In the genomic region with DNA sequence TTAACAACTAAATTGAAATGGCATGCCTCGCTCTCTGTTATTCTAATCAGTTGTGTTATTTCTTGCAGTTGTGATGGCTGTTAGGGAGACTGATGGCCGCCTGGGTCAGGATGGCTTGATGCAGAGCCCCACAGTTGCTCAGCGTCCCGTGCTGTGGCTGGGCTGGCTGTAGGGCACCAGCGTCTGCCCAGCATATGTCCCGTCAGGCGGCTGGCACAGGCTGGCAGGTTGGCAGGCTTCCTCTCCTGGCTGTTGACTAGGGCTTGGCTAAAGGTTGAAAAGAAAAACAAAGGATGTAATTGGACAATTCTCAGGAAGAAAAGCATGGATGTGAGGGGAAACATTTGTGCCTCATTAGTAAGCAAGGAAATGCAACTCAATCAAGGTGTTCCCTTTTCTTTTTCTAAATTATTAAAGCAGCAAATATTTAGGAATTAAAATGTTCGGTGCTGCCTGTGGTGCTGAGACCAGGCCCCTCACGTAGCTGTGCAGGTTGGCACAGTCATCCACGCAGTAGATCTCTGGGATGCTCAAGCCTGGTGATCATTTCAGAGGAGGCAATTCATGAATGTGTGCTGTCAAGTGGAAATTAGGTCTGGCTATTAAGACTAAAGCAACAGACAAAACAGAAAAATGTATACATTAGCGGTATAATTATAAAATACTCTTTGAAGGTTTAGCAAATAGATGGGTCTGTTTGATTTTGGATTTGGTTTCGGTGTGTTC, we compare ENCODE assay signal across 9 mouse cellular contexts. TPM values are rescaled to one million over a fixed set of nuclear protein-coding genes. Genes with fewer than 3 reads are reported as not detected.
A peak's percentile ranks its signal among the peaks of the same experiment; 100 is the strongest.
DNase-seq lines count a peak whose midpoint lies in the region; ATAC-seq and TF ChIP-seq lines count a peak whose summit lies in the region.
"Had no signal": no experiment of that assay in that cellular context is flagged by ENCODE, and none has a peak within 500 bp of the region (broad histone marks: within the 10 kb centered on the region; RNA-seq: fewer than 3 reads in every experiment).

No protein-coding gene starts in this region.

- H3K27ac ChIP-seq in forebrain, embryonic 14.5 days (ENCODE audit: low read depth, low read length) = peak overlapping the region; percentile 3; the same call in 1 of the 2 replicates
- no peak overlapping the region for H3K27ac ChIP-seq in forebrain, embryonic 11.5 days (ENCODE audit: low read depth, low read length)
- no peak overlapping the region for H3K27ac ChIP-seq in midbrain, postnatal 0 days (ENCODE audit: low read depth, low read length)
- H3K27ac ChIP-seq in midbrain, embryonic 16.5 days (ENCODE audit: low read length) = no peak overlapping the region
- H3K27ac ChIP-seq: lung, embryonic 15.5 days had no signal

- no peak overlapping the region for H3K4me2 ChIP-seq in forebrain, embryonic 14.5 days (ENCODE audit: low read length)
- no peak overlapping the region for H3K4me2 ChIP-seq in forebrain, embryonic 11.5 days (ENCODE audit: low read depth, low read length, severe bottlenecking)
- no peak overlapping the region for H3K4me2 ChIP-seq in midbrain, postnatal 0 days (ENCODE audit: low read depth, low read length, poor library complexity, severe bottlenecking)
- no peak overlapping the region for H3K4me2 ChIP-seq in midbrain, embryonic 16.5 days (ENCODE audit: low read length)
- H3K4me2 ChIP-seq: lung, embryonic 15.5 days had no signal

- H3K27me3 ChIP-seq in forebrain, embryonic 14.5 days (replicated peaks; ENCODE audit: control insufficient read depth, insufficient read depth, low read length) = no peaks in the 10 kb centered on the region
- H3K27me3 ChIP-seq in forebrain, embryonic 11.5 days (ENCODE audit: control insufficient read depth, insufficient read depth, low read length) = no peaks in the 10 kb centered on the region
- H3K27me3 ChIP-seq in midbrain, postnatal 0 days (ENCODE audit: insufficient read depth, low read length) = no peaks in the 10 kb centered on the region
- no peaks in the 10 kb centered on the region for H3K27me3 ChIP-seq in midbrain, embryonic 16.5 days (ENCODE audit: control insufficient read depth, insufficient read depth, low read depth, low read length)
- H3K27me3 ChIP-seq: lung, embryonic 15.5 days had no signal

- peak; percentile 75 for DNase-seq in forebrain, embryonic 14.5 days (ENCODE audit: low spot score)
- DNase-seq in forebrain, embryonic 11.5 days (ENCODE audit: low spot score) = no peak
- DNase-seq in midbrain, postnatal 0 days (ENCODE audit: low spot score) = peak; percentile 83
- DNase-seq in cerebellum, postnatal 4 days (ENCODE audit: low spot score in 2 of 2) = peak; percentile 58 to 89
- peak; percentile 79 for DNase-seq in layer of hippocampus, adult 9-11 months
- no peak for DNase-seq in ovary, postnatal 14 days (ENCODE audit: low spot score)
- no peak for DNase-seq in kidney, postnatal 4 days

- peak; percentile 86 for ATAC-seq in forebrain, embryonic 14.5 days
- no peak for ATAC-seq in forebrain, embryonic 11.5 days (replicated peaks; ENCODE audit: low FRiP score)
- ATAC-seq in midbrain, postnatal 0 days (ENCODE audit: low FRiP score) = peak; percentile 63; the same call in 1 of the 2 replicates
- no peak for ATAC-seq in midbrain, embryonic 16.5 days

- no peak overlapping the region for H3K4me3 ChIP-seq in forebrain, embryonic 14.5 days (ENCODE audit: low read depth, low read length)
- H3K4me3 ChIP-seq in forebrain, embryonic 11.5 days (ENCODE audit: low read depth, low read length) = no peak overlapping the region
- H3K4me3 ChIP-seq in midbrain, postnatal 0 days (ENCODE audit: low read depth, low read length) = no peak overlapping the region
- H3K4me3 ChIP-seq in midbrain, embryonic 16.5 days (ENCODE audit: low read depth, low read length) = no peak overlapping the region
- H3K4me3 ChIP-seq: lung, embryonic 15.5 days had no signal

- WGBS in forebrain, embryonic 14.5 days = 54% methylated on average over 12 of the region's 12 CpGs
- WGBS in forebrain, embryonic 11.5 days = 92% methylated on average over 12 of the region's 12 CpGs
- 86% methylated on average over 12 of the region's 12 CpGs for WGBS in midbrain, postnatal 0 days
- 92% methylated on average over 12 of the region's 12 CpGs for WGBS in midbrain, embryonic 16.5 days

- no peaks in the 10 kb centered on the region for H3K9me3 ChIP-seq in forebrain, embryonic 14.5 days (replicated peaks; ENCODE audit: control insufficient read depth, low read length)
- no peaks in the 10 kb centered on the region for H3K9me3 ChIP-seq in forebrain, embryonic 11.5 days (ENCODE audit: control insufficient read depth, low read length)
- H3K9me3 ChIP-seq in midbrain, postnatal 0 days (ENCODE audit: low read length) = no peaks in the 10 kb centered on the region
- H3K9me3 ChIP-seq in midbrain, embryonic 16.5 days (replicated peaks; ENCODE audit: control insufficient read depth, low read length, poor library complexity, severe bottlenecking) = no peaks in the 10 kb centered on the region
- H3K9me3 ChIP-seq: lung, embryonic 15.5 days had no signal

- peaks cover 50% of the 10 kb centered on the region for H3K36me3 ChIP-seq in forebrain, embryonic 14.5 days (ENCODE audit: control insufficient read depth, insufficient read depth, low read length)
- peaks cover 2% of the 10 kb centered on the region; the same call in 1 of the 2 replicates for H3K36me3 ChIP-seq in forebrain, embryonic 11.5 days (ENCODE audit: control insufficient read depth, insufficient read depth, low read length)
- peaks cover 35% of the 10 kb centered on the region for H3K36me3 ChIP-seq in midbrain, postnatal 0 days (ENCODE audit: insufficient read depth, low read length)
- peaks cover 7% of the 10 kb centered on the region for H3K36me3 ChIP-seq in midbrain, embryonic 16.5 days (ENCODE audit: control insufficient read depth, insufficient read depth, low read length)

- no peaks in the 10 kb centered on the region for H3K4me1 ChIP-seq in forebrain, embryonic 14.5 days (ENCODE audit: control insufficient read depth, insufficient read depth, low read length)
- no peaks in the 10 kb centered on the region for H3K4me1 ChIP-seq in forebrain, embryonic 11.5 days (replicated peaks; ENCODE audit: control insufficient read depth, insufficient read depth, low read length)
- H3K4me1 ChIP-seq in midbrain, postnatal 0 days (ENCODE audit: insufficient read depth, low read length) = no peaks in the 10 kb centered on the region
- H3K4me1 ChIP-seq in midbrain, embryonic 16.5 days (ENCODE audit: control insufficient read depth, insufficient read depth, low read length) = no peaks in the 10 kb centered on the region
- H3K4me1 ChIP-seq: lung, embryonic 15.5 days had no signal

- no peak overlapping the region for H3K9ac ChIP-seq in forebrain, embryonic 14.5 days (ENCODE audit: low read length)
- H3K9ac ChIP-seq in forebrain, embryonic 11.5 days (ENCODE audit: low read length) = no peak overlapping the region
- no peak overlapping the region for H3K9ac ChIP-seq in midbrain, postnatal 0 days (replicated peaks; ENCODE audit: low read length, poor library complexity, severe bottlenecking)
- H3K9ac ChIP-seq in midbrain, embryonic 16.5 days (ENCODE audit: low read depth, low read length) = no peak overlapping the region
- H3K9ac ChIP-seq: lung, embryonic 15.5 days had no signal

- TF ChIP-seq CTCF in midbrain, postnatal 0 days (IDR thresholded peaks at IDR 0.05) = no peak

RNA-seq across cellular contexts. Expression of a gene that starts 25.6 kb away (rescaled TPM):
- 145 and 146 TPM in 2 replicates for polyA plus RNA-seq in forebrain, embryonic 14.5 days (2014; fragmentation: Nextera tagmentation; extraction: Ambion mirVana)
- polyA plus RNA-seq in forebrain, embryonic 11.5 days (2014; fragmentation: Nextera tagmentation; extraction: Ambion mirVana) = 166 and 175 TPM in 2 replicates
- total RNA-seq in midbrain, postnatal 0 days (2014; rRNA removed) = 34.5 and 42.9 TPM in 2 replicates
- polyA plus RNA-seq in midbrain, postnatal 0 days (2015; fragmentation: Nextera tagmentation; extraction: Ambion mirVana) = 67.6 and 73.5 TPM in 2 replicates
- polyA plus RNA-seq in midbrain, embryonic 16.5 days (2015; fragmentation: Nextera tagmentation; extraction: Ambion mirVana) = 92.6 and 92.7 TPM in 2 replicates

RNA-seq across cellular contexts. Expression of a gene that starts 27.9 kb away (rescaled TPM):
- polyA plus RNA-seq in forebrain, embryonic 14.5 days (2014; fragmentation: Nextera tagmentation; extraction: Ambion mirVana) = 131 and 146 TPM in 2 replicates
- polyA plus RNA-seq in forebrain, embryonic 11.5 days (2014; fragmentation: Nextera tagmentation; extraction: Ambion mirVana) = 199 and 202 TPM in 2 replicates
- total RNA-seq in midbrain, postnatal 0 days (2014; rRNA removed) = 192 and 199 TPM in 2 replicates
- 131 TPM in 2 replicates for polyA plus RNA-seq in midbrain, postnatal 0 days (2015; fragmentation: Nextera tagmentation; extraction: Ambion mirVana)
- polyA plus RNA-seq in midbrain, embryonic 16.5 days (2015; fragmentation: Nextera tagmentation; extraction: Ambion mirVana) = 162 and 164 TPM in 2 replicates

RNA-seq across cellular contexts. Expression of a gene that starts 44.5 kb away (rescaled TPM):
- 30.5 and 33.1 TPM in 2 replicates for polyA plus RNA-seq in forebrain, embryonic 14.5 days (2014; fragmentation: Nextera tagmentation; extraction: Ambion mirVana)
- polyA plus RNA-seq in forebrain, embryonic 11.5 days (2014; fragmentation: Nextera tagmentation; extraction: Ambion mirVana) = 41.3 and 48.5 TPM in 2 replicates
- total RNA-seq in midbrain, postnatal 0 days (2014; rRNA removed) = 23.7 and 26.8 TPM in 2 replicates
- 24.4 and 27.8 TPM in 2 replicates for polyA plus RNA-seq in midbrain, postnatal 0 days (2015; fragmentation: Nextera tagmentation; extraction: Ambion mirVana)
- polyA plus RNA-seq in midbrain, embryonic 16.5 days (2015; fragmentation: Nextera tagmentation; extraction: Ambion mirVana) = 25.3 and 26.3 TPM in 2 replicates

Comparison
In these comparisons a context has a peak if more than half of its experiments do, and no peak if none do; other contexts are left out.
1. ATAC-seq: peak in forebrain, embryonic 14.5 days (single experiment) and midbrain, postnatal 0 days (single experiment); none in forebrain, embryonic 11.5 days (single experiment) and midbrain, embryonic 16.5 days (single experiment).
2. DNase-seq: peak in forebrain, embryonic 14.5 days (single experiment), midbrain, postnatal 0 days (single experiment), cerebellum, postnatal 4 days (2 of 2) and layer of hippocampus, adult 9-11 months (single experiment); none in forebrain, embryonic 11.5 days (single experiment), ovary, postnatal 14 days (single experiment) and kidney, postnatal 4 days (0 of 2).